Mouse (Mus musculus): Measurements from ENCODE around the gene Atp10b. TPM values are rescaled to one million over a fixed set of nuclear protein-coding genes. Genes with fewer than 3 reads are reported as not detected.

The Atp10b gene
- polyA plus RNA-seq, 1 experiment from 2014 or later: 1.0 TPM

- Histone ChIP-seq H3K27ac (no peak overlapping the region), H3K36me3 (no peaks in the 10 kb centered on the region), H3K9ac (no peak overlapping the region), H3K27me3 (no peaks in the 10 kb centered on the region), H3K4me2 (replicated peaks) (no peak overlapping the region), H3K4me1 (no peaks in the 10 kb centered on the region), H3K4me3 (no peak overlapping the region), H3K9me3 (no peaks in the 10 kb centered on the region)
- no peak for ATAC-seq (ENCODE audit: insufficient number of reproducible peaks, insufficient read depth, low FRiP score, low TSS enrichment)
- 87% methylated on average over 2 of the region's 2 CpGs for WGBS
Measured at GRCm38 (mm10) chr11:43200089-43200488, 50.4 kb downstream of the Atp10b start.

- no peak overlapping the region for H3K27ac ChIP-seq
- ATAC-seq (ENCODE audit: insufficient number of reproducible peaks, insufficient read depth, low FRiP score, low TSS enrichment): no peak
- no peak overlapping the region for H3K9ac ChIP-seq
- H3K4me2 ChIP-seq (replicated peaks): no peak overlapping the region
- WGBS: 46% methylated on average over 3 of the region's 3 CpGs
- H3K36me3 ChIP-seq: no peaks in the 10 kb centered on the region
- no peaks in the 10 kb centered on the region for H3K4me1 ChIP-seq
- no peak overlapping the region for H3K4me3 ChIP-seq
- no peaks in the 10 kb centered on the region for H3K9me3 ChIP-seq
- no peaks in the 10 kb centered on the region for H3K27me3 ChIP-seq
Measured at GRCm38 (mm10) chr11:43203580-43203979, 53.9 kb downstream of the Atp10b start.

GRCm38 (mm10) chr11:43213134-43213533, 63.5 kb downstream of the Atp10b start:
- ATAC-seq (ENCODE audit: insufficient number of reproducible peaks, insufficient read depth, low FRiP score, low TSS enrichment): no peak
- WGBS: 37% methylated on average over 1 of the region's 1 CpGs
- H3K9ac ChIP-seq: no peak overlapping the region
- no peaks in the 10 kb centered on the region for H3K27me3 ChIP-seq
- no peaks in the 10 kb centered on the region for H3K4me1 ChIP-seq
- no peaks in the 10 kb centered on the region for H3K36me3 ChIP-seq
- H3K4me2 ChIP-seq (replicated peaks): no peak overlapping the region
- H3K27ac ChIP-seq: no peak overlapping the region
- H3K4me3 ChIP-seq: no peak overlapping the region
- no peaks in the 10 kb centered on the region for H3K9me3 ChIP-seq

- WGBS: 84% methylated on average over 1 of the region's 1 CpGs
- H3K36me3 ChIP-seq: no peaks in the 10 kb centered on the region
- H3K27me3 ChIP-seq: no peaks in the 10 kb centered on the region
- no peaks in the 10 kb centered on the region for H3K9me3 ChIP-seq
- no peak for ATAC-seq (ENCODE audit: insufficient number of reproducible peaks, insufficient read depth, low FRiP score, low TSS enrichment)
- no peak overlapping the region for H3K9ac ChIP-seq
- no peak overlapping the region for H3K4me3 ChIP-seq
- no peaks in the 10 kb centered on the region for H3K4me1 ChIP-seq
- H3K27ac ChIP-seq: no peak overlapping the region
- no peak overlapping the region for H3K4me2 ChIP-seq (replicated peaks)
Measured at GRCm38 (mm10) chr11:43213740-43214139, 64.1 kb downstream of the Atp10b start.

GRCm38 (mm10) chr11:43217021-43217420, 67.3 kb downstream of the Atp10b start:
- H3K27ac ChIP-seq: no peak overlapping the region
- H3K4me2 ChIP-seq (replicated peaks): no peak overlapping the region
- H3K36me3 ChIP-seq: no peaks in the 10 kb centered on the region
- ATAC-seq (ENCODE audit: insufficient number of reproducible peaks, insufficient read depth, low FRiP score, low TSS enrichment): no peak; the same call in 1 of the 2 replicates
- H3K9ac ChIP-seq: no peak overlapping the region
- H3K9me3 ChIP-seq: no peaks in the 10 kb centered on the region
- 74% methylated on average over 4 of the region's 4 CpGs for WGBS
- H3K27me3 ChIP-seq: no peaks in the 10 kb centered on the region
- H3K4me1 ChIP-seq: no peaks in the 10 kb centered on the region
- H3K4me3 ChIP-seq: no peak overlapping the region

- H3K4me1 ChIP-seq: no peaks in the 10 kb centered on the region
- WGBS: 90% methylated on average over 6 of the region's 6 CpGs
- no peaks in the 10 kb centered on the region for H3K36me3 ChIP-seq
- no peaks in the 10 kb centered on the region for H3K27me3 ChIP-seq
- ATAC-seq (ENCODE audit: insufficient number of reproducible peaks, insufficient read depth, low FRiP score, low TSS enrichment): no peak
- H3K4me2 ChIP-seq (replicated peaks): no peak overlapping the region
- H3K4me3 ChIP-seq: no peak overlapping the region
- H3K9ac ChIP-seq: no peak overlapping the region
- no peak overlapping the region for H3K27ac ChIP-seq
- no peaks in the 10 kb centered on the region for H3K9me3 ChIP-seq
Measured at GRCm38 (mm10) chr11:43230231-43230630, 80.6 kb downstream of the Atp10b start.

DNA sequence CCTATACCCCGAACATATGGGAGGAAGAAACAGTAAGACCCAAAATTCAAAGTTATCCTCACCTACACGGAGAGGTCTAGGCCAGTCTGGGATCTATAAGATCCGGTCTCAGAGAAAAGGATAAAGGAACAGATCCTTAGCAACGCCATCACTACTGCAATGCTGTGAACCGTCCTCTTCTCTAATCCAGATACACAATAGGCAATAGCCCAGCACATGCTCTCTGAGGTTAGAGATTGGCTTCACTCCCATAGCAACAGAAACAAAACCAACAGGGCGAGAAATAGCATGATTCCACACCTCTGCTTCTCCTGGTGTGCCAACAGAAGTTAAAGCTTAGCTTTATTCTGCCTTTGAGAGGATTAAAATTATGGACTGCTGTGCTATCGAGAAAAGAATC, 82.4 kb downstream of the Atp10b start:
- whole genome bisulfite sequencing: 79% methylated on average over 7 of the region's 7 CpGs
- Histone ChIP-seq H3K9ac (no peak overlapping the region), H3K4me3 (no peak overlapping the region), H3K27ac (no peak overlapping the region), H3K9me3 (no peaks in the 10 kb centered on the region), H3K36me3 (no peaks in the 10 kb centered on the region), H3K4me2 (replicated peaks) (no peak overlapping the region), H3K27me3 (no peaks in the 10 kb centered on the region), H3K4me1 (no peaks in the 10 kb centered on the region)
- ATAC-seq (ENCODE audit: insufficient number of reproducible peaks, insufficient read depth, low FRiP score, low TSS enrichment): no peak

GRCm38 (mm10) chr11:43236360-43237039, 86.8 kb downstream of the Atp10b start:
- H3K4me2 ChIP-seq (replicated peaks): no peak overlapping the region

GRCm38 (mm10) chr11:43239804-43240203, 90.1 kb downstream of the Atp10b start:
- Histone ChIP-seq H3K27ac (no peak overlapping the region), H3K9ac (no peak overlapping the region), H3K4me3 (no peak overlapping the region), H3K27me3 (no peaks in the 10 kb centered on the region), H3K4me2 (replicated peaks) (no peak overlapping the region), H3K9me3 (no peaks in the 10 kb centered on the region), H3K36me3 (no peaks in the 10 kb centered on the region), H3K4me1 (no peaks in the 10 kb centered on the region)
- ATAC-seq (ENCODE audit: insufficient number of reproducible peaks, insufficient read depth, low FRiP score, low TSS enrichment): no peak
- WGBS: 94% methylated on average over 8 of the region's 8 CpGs

More at GRCm38 (mm10) chr11:43236360-43237039, 86.8 kb downstream of the Atp10b start:
- Histone ChIP-seq H3K27me3 (no peaks in the 10 kb centered on the region), H3K9ac (no peak overlapping the region), H3K9me3 (no peaks in the 10 kb centered on the region), H3K4me1 (no peaks in the 10 kb centered on the region), H3K4me3 (no peak overlapping the region), H3K36me3 (no peaks in the 10 kb centered on the region), H3K27ac (no peak overlapping the region)
- 76% methylated on average over 8 of the region's 8 CpGs for WGBS
- no peak for ATAC-seq (ENCODE audit: insufficient number of reproducible peaks, insufficient read depth, low FRiP score, low TSS enrichment)

DNA sequence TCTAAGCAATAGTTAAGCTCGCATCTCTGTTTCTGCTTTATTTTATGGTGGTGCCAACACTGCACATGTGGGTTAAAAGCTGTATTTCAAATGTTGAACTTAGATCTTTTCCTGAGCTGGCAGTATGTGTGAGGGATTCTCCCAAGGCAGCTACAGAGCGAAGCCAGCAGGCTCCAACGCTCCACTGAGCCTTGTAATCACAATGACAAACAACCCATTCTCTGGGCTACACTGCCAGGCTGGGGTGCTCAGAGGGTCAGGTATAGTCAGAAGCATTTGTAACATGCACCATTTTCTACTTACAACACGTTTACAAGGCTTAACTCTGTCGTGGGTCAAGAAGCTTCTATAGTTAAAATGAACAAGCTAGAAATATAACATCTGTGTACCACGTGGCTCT, 103.4 kb downstream of the Atp10b start:
- no peaks in the 10 kb centered on the region for H3K36me3 ChIP-seq
- H3K27ac ChIP-seq: no peak overlapping the region
- H3K4me3 ChIP-seq: no peak overlapping the region
- no peaks in the 10 kb centered on the region for H3K27me3 ChIP-seq
- no peak overlapping the region for H3K4me2 ChIP-seq (replicated peaks)
- no peak for ATAC-seq (ENCODE audit: insufficient number of reproducible peaks, insufficient read depth, low FRiP score, low TSS enrichment)
- 42% methylated on average over 6 of the region's 6 CpGs for WGBS
- no peaks in the 10 kb centered on the region for H3K9me3 ChIP-seq
- no peak overlapping the region for H3K9ac ChIP-seq
- no peaks in the 10 kb centered on the region for H3K4me1 ChIP-seq

- no peaks in the 10 kb centered on the region for H3K4me1 ChIP-seq
- H3K9ac ChIP-seq: no peak overlapping the region
- no peaks in the 10 kb centered on the region for H3K27me3 ChIP-seq
- H3K4me3 ChIP-seq: no peak overlapping the region
- no peak for ATAC-seq (ENCODE audit: insufficient number of reproducible peaks, insufficient read depth, low FRiP score, low TSS enrichment)
- H3K36me3 ChIP-seq: no peaks in the 10 kb centered on the region
- WGBS: 83% methylated on average over 4 of the region's 4 CpGs
- H3K27ac ChIP-seq: no peak overlapping the region
- H3K4me2 ChIP-seq (replicated peaks): no peak overlapping the region
- H3K9me3 ChIP-seq: no peaks in the 10 kb centered on the region
Measured at GRCm38 (mm10) chr11:43255262-43255661, 105.6 kb downstream of the Atp10b start.

GRCm38 (mm10) chr11:43257291-43257690, 107.6 kb downstream of the Atp10b start:
- ATAC-seq (ENCODE audit: insufficient number of reproducible peaks, insufficient read depth, low FRiP score, low TSS enrichment): no peak
- Histone ChIP-seq H3K36me3 (no peaks in the 10 kb centered on the region), H3K4me2 (replicated peaks) (no peak overlapping the region), H3K9ac (no peak overlapping the region), H3K27ac (no peak overlapping the region), H3K4me3 (no peak overlapping the region), H3K4me1 (no peaks in the 10 kb centered on the region), H3K9me3 (no peaks in the 10 kb centered on the region), H3K27me3 (no peaks in the 10 kb centered on the region)
- WGBS: 64% methylated on average over 3 of the region's 3 CpGs

All from embryonic facial prominence, embryonic 12.5 days (tissue).